Mouse (Mus musculus): ENCODE measurements around the gene Plxna3. TPM values are rescaled to one million over a fixed set of nuclear protein-coding genes. Genes with fewer than 3 reads are reported as not detected.
A peak's percentile ranks its signal among the peaks of the same experiment; 100 is the strongest.

Plxna3 gene
- 10 to 100 TPM; 31.5 to 32.0 TPM for total RNA-seq (2021)
- long read RNA-seq, experiment 1, full-length matches to known transcripts, result 1 of 13 reads
- long read RNA-seq, experiment 1, partial matches to known transcripts, result 8 of 13 reads
- long read RNA-seq, experiment 1, other reads (novel, unspliced or antisense), result 4 of 13 reads
- long read RNA-seq, experiment 2, full-length matches to known transcripts, result 2 of 17 reads
- long read RNA-seq, experiment 2, partial matches to known transcripts, result 9 of 17 reads
- long read RNA-seq, experiment 2, other reads (novel, unspliced or antisense), result 6 of 17 reads

DNA sequence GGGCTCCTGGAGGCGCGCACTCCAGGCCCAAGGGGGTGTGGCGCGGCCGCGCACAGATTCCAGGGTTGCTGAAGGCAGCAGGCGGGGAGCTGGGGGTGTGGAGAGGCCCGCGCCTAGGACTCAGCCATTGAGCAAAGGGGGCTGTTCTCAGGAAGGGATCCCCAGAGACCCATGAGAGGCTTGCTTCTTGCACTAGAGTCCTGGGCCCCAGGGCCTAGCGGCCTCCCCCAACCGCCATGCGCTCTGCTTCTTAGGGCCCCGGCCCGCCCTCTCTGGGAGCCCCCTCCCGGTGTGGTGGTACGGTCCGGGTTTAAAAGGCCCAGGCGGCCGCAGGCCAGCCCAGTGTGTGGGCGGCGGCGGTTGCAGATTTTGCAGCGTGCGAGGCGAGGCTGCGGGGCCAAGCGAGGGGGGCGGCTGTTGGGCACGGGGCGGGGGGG is at the start of gene Plxna3:
Gene Plxna3 (plus strand): TSS at position 342 of the 437 bp plus-strand sequence.
- DNase-seq (ENCODE audit: low spot score in 2 of 2), result peak; percentile 14 to 25
- TF ChIP-seq CTCF (conservative IDR thresholded peaks at IDR 0.05), result no peak
- Histone ChIP-seq H3K4me3 (peak within 1 kb of the TSS; percentile 59), H3K27ac (peak within 1 kb of the TSS; percentile 89)

GRCm38 (mm10) chrX:74281041-74281731 is 47.7 kb upstream of the Plxna3 start:
- no peak for DNase-seq (ENCODE audit: low spot score in 2 of 2)
- H3K4me3 ChIP-seq, result peak overlapping the region; percentile 69; the same call in 1 of the 2 replicates
- TF ChIP-seq CTCF (conservative IDR thresholded peaks at IDR 0.05), result no peak
- peak overlapping the region; percentile 91; the same call in 1 of the 2 replicates for H3K27ac ChIP-seq

DNA sequence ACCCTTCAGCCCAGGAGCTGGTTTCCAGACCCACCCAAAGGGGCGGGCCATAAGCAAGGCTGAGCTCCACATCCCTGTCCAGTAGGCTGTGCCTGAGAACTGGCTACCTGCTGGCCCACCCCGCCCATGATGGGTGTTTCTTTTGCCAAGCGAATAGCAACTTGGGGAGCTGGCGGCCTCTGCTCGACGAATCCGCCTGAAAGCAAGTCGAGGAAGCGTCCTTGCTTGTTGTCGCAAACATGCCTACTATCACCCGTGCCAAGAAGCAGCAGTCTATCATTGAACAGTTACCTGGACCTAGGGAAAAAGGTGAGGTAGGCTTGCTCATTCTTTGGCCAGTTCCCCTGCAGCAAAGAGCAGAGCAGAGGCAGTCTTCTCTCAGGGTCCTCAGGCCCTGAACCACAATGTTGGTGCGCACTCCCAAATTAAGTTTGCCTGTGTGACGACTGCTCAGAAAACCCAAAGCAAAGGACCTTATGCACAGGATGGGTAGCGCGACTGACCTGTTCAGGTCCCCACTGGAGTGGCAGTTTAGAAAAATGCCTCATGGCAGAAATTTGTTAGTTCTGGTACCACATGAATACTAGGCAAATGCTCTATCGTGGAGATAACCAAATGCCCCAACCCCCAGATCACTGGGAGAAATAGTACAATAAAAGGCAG is 47.0 kb upstream of the Plxna3 start, which contains the start of the genes Taz and Dnase1l1:
Gene Taz (plus strand): TSS at position 181 of the 663 bp plus-strand sequence.
Gene Dnase1l1 (minus strand): TSS at position 606 of the 663 bp plus-strand sequence.
- peak within 1 kb of the TSS; percentile 69 for H3K4me3 ChIP-seq
- peak in 1 of 2 experiments; percentile 44 for DNase-seq (ENCODE audit: low spot score in 2 of 2)
- TF ChIP-seq CTCF (conservative IDR thresholded peaks at IDR 0.05), result no peak

GRCm38 (mm10) chrX:74282395-74283091 is 46.3 kb upstream of the Plxna3 start:
- TF ChIP-seq CTCF (conservative IDR thresholded peaks at IDR 0.05), result no peak
- Histone ChIP-seq H3K27ac (peak overlapping the region; percentile 91), H3K4me3 (peak overlapping the region; percentile 69)
- DNase-seq (ENCODE audit: low spot score in 2 of 2), result peak; percentile 77 to 86

More for the DNA sequence above, 47.0 kb upstream of the Plxna3 start, which contains the start of the genes Taz and Dnase1l1:
- peak within 1 kb of the TSS; percentile 91 for H3K27ac ChIP-seq

DNA sequence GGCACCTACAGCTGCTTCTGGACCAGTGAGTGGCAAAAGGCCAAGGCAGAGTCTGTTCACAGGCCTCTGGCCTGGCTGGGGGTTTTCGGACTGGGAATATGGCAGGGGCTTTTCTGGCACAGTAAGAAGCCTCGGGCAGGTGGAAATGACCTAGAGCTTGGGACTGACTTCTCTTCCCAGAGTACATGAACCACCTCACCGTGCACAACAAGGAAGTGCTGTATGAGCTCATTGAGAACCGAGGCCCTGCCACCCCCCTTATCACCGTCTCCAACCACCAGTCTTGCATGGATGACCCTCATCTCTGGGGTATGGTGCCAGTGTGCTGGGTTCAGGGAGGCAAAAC is 45.8 kb upstream of the Plxna3 start:
- H3K4me3 ChIP-seq, result peak overlapping the region; percentile 69
- H3K27ac ChIP-seq, result peak overlapping the region; percentile 91
- DNase-seq (ENCODE audit: low spot score in 2 of 2), result no peak
- TF ChIP-seq CTCF (conservative IDR thresholded peaks at IDR 0.05), result no peak

DNA sequence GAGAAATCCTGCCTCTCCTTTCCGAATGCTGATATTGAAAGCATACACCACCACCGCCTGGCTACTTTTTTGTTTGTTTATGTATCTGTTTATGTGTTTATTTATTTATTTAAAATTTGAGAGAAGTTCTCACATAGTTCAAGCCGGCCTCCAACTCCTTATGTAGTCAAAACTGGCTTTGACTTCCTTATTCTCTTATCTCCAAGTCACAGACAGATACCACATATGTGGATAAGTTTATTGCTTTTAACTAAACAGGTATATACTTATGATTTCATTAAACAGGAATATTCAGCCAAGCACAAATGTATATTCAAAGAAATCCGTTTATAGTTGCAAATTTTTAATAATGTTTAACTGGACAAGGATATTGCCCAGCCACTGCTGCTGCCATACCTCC is 35.4 kb upstream of the Plxna3 start:
- Histone ChIP-seq H3K27ac (no peak overlapping the region), H3K4me3 (no peak overlapping the region)
- DNase-seq (ENCODE audit: low spot score in 2 of 2), result no peak
- TF ChIP-seq CTCF (conservative IDR thresholded peaks at IDR 0.05), result no peak

- no peak for TF ChIP-seq CTCF (conservative IDR thresholded peaks at IDR 0.05)
- peak; percentile 90 to 95 for DNase-seq (ENCODE audit: low spot score in 2 of 2)
- Histone ChIP-seq H3K27ac (peak within 1 kb of the TSS; percentile 89), H3K4me3 (peak within 1 kb of the TSS; percentile 79)
Observed at GRCm38 (mm10) chrX:74296538-74297448, 32.1 kb upstream of the Plxna3 start, which contains the start of gene Atp6ap1. TSS of gene Atp6ap1 (plus strand) at chrX:74297097.

GRCm38 (mm10) chrX:74298348-74298747 is 30.5 kb upstream of the Plxna3 start:
- Histone ChIP-seq H3K27ac (no peak overlapping the region), H3K4me3 (no peak overlapping the region)
- no peak for TF ChIP-seq CTCF (conservative IDR thresholded peaks at IDR 0.05)
- no peak for DNase-seq (ENCODE audit: low spot score in 2 of 2)

GRCm38 (mm10) chrX:74299721-74300120 is 29.1 kb upstream of the Plxna3 start:
- DNase-seq (ENCODE audit: low spot score in 2 of 2), result no peak
- no peak for TF ChIP-seq CTCF (conservative IDR thresholded peaks at IDR 0.05)
- no peak overlapping the region for H3K4me3 ChIP-seq
- no peak overlapping the region for H3K27ac ChIP-seq

DNA sequence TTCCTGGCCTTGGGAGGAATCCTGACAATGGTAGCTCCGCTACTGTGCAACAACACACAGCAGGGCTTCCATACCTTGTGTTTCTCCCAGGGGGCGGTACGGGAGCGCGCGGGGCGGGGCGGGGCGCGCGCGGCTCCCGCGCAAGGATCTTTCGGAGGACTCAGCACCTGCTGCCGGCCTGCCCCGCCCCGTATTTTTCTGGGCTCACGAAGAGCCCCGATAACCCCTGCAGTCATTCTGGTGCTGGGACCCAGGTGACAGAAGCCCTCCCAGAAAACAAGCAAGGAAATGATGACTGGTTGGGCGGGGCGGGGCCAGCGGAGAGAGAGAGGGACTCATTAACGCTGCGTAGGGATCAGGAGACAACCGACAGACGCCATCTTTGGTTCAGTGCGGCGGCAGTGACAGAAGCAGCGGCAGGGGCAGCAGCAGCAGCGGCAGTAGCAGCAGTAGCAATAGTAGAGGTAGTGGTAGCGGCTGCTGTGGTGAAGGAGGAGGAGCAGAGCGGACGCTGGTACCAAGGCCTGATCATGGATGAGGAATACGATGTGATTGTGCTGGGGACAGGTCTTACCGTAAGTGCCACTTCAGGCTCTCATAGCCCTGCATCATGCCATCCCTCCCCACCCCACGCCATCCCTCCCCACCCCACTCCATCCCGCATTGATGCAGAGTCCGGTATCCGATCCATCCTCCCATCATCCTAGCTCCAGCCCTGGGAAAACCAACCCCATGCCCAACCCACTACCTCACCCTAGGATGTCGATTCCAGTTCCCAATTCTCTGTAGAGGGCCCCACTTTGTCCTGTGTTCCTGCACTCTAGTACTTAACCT is 23.8 kb upstream of the Plxna3 start, which contains the start of gene Gdi1:
Gene Gdi1 (plus strand): TSS at position 132 of the 834 bp plus-strand sequence.
- H3K27ac ChIP-seq, result peak within 1 kb of the TSS; percentile 98
- peak; percentile 37 to 66 for DNase-seq (ENCODE audit: low spot score in 2 of 2)
- TF ChIP-seq CTCF (conservative IDR thresholded peaks at IDR 0.05), result peak; percentile 63
- peak within 1 kb of the TSS; percentile 67 for H3K4me3 ChIP-seq

Data from layer of hippocampus, adult 2 months (tissue).